Mouse (Mus musculus) heart, postnatal 0 days (tissue): ENCODE measurements at regions not wholly inside any gene's neighbourhood (a gene's known extent, or its start where the extent isn't known, plus 50 kb on each side); places are given as distances from the start of the nearest gene placed in this dataset.

ENCODE experiments used
- CTCF ChIP-seq: IDR thresholded peaks from 2 replicates; pipeline ENCODE4 v1.5.1; 2016; ENCODE audit warnings: antibody characterized with exemption, control low read depth, low read depth
- EP300 ChIP-seq: IDR thresholded peaks from 2 replicates; pipeline ENCODE4 v1.6.1; 2016; ENCODE audit warnings: antibody characterized with exemption, low read depth

DNA sequence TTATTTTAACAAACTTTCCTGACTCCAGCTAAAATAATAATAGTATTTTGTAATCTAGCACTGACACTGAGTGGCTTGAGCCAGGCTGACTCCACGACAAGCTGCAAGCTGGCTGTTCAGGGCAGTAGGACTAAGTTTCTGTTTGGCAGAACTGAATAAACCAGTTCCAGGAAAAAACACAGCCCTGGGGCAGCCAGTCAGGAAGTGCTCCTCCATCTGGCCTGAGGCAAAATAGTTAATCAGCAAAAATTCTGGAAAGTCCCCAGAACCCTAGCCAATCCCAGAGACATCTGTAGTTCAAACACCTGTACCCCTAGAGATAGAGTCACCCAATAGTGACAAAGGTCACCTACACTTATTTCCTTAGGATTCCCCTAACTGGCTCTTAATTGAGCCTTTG is 3544.7 kb downstream of the 9330182O14Rik start:
- no peak for TF ChIP-seq CTCF
- no peak for TF ChIP-seq EP300
